Mouse (Mus musculus) forebrain, embryonic 11.5 days (tissue): ENCODE data around the gene Akr7a5. TPM values are rescaled to one million over a fixed set of nuclear protein-coding genes. Genes with fewer than 3 reads are reported as not detected.

Source experiments
- ATAC-seq: fragments of 200-750 bp; cut with Nextera tagmentation; replicated peaks from 2 replicates; pipeline ENCODE4 v1.8.0; 2017; ENCODE audit warnings: moderate TSS enrichment; ENCODE audit not compliant: low FRiP score
- DNase-seq: peaks from one replicate; pipeline ENCODE4 v3.0.0-alpha.2; 2017; ENCODE audit warnings: low spot score
- H3K27ac ChIP-seq: fragments of 300-500 bp; sonication (generic); 2 replicates; pipeline ENCODE4 v1.5.1; 2014; ENCODE audit warnings: low read depth, low read length
- H3K27me3 ChIP-seq: fragments of 300-500 bp; sonication (generic); 2 replicates; pipeline ENCODE4 v1.6.1; 2014; ENCODE audit warnings: mild to moderate bottlenecking, low read length, mixed read lengths; ENCODE audit not compliant: control insufficient read depth, insufficient read depth
- H3K36me3 ChIP-seq: fragments of 300-500 bp; sonication (generic); 2 replicates; pipeline ENCODE4 v1.6.1; 2014; ENCODE audit warnings: mild to moderate bottlenecking, low read length, moderate library complexity, mixed read lengths; ENCODE audit not compliant: control insufficient read depth, insufficient read depth
- H3K4me1 ChIP-seq: fragments of 300-500 bp; sonication (generic); replicated peaks from 2 replicates; pipeline ENCODE4 v1.6.1; 2014; ENCODE audit warnings: low read length, mixed read lengths; ENCODE audit not compliant: control insufficient read depth, insufficient read depth
- H3K4me2 ChIP-seq: fragments of 300-500 bp; sonication (generic); 2 replicates; pipeline ENCODE4 v1.6.1; 2014; ENCODE audit warnings: low read depth, mild to moderate bottlenecking, low read length, moderate library complexity, mixed read lengths; ENCODE audit not compliant: severe bottlenecking
- H3K4me3 ChIP-seq: fragments of 300-500 bp; sonication (generic); 2 replicates; pipeline ENCODE4 v1.5.1; 2014; ENCODE audit warnings: low read depth, low read length
- H3K9ac ChIP-seq: fragments of 300-500 bp; sonication (generic); 2 replicates; pipeline ENCODE4 v1.6.1; 2014; ENCODE audit warnings: low read length
- H3K9me3 ChIP-seq: fragments of 300-500 bp; sonication (generic); 2 replicates; pipeline ENCODE4 v1.6.1; 2016; ENCODE audit warnings: low read length, mixed read lengths; ENCODE audit not compliant: control insufficient read depth
- WGBS: fragments of 180-500 bp; shearing (Covaris S2); extraction: QIAGEN DNeasy Blood & Tissue Kit; methylation state at CpG from one replicate; pipeline ENCODE4 v1.1.7; 2014; 5-methylcytosine and 5-hydroxymethylcytosine counted together
- polyA plus RNA-seq: library from polyadenylated mRNA; unstranded; fragments of >200 nt; fragmentation: Nextera tagmentation; extraction: Ambion mirVana; gene quantifications from 2 replicates; pipeline ENCODE4 v1.2.1, GENCODE M21; 2014

The Akr7a5 gene
- polyA plus RNA-seq, 1 experiment from 2014 or later: 97.4 TPM

- Histone ChIP-seq H3K4me1 (no peaks in the 10 kb centered on the region), H3K9ac (no peak overlapping the region), H3K4me2 (peak overlapping the region; percentile 44; the same call in 1 of the 2 replicates), H3K9me3 (no peaks in the 10 kb centered on the region), H3K27me3 (no peaks in the 10 kb centered on the region), H3K4me3 (peak overlapping the region; percentile 3; the same call in 1 of the 2 replicates), H3K27ac (no peak overlapping the region), H3K36me3 (no peaks in the 10 kb centered on the region)
- DNase-seq: peak; percentile 83
- 11% methylated on average over 10 of the region's 10 CpGs for WGBS
- ATAC-seq: no peak; the same call in 1 of the 2 replicates
These were observed 20.1 kb downstream of the Akr7a5 start for GRCm38 (mm10) chr4:139330605-139331004.

GRCm38 (mm10) chr4:139334631-139335295, 24.2 kb downstream of the Akr7a5 start:
- Histone ChIP-seq H3K4me1 (no peaks in the 10 kb centered on the region), H3K4me2 (no peak overlapping the region), H3K4me3 (no peak overlapping the region), H3K36me3 (no peaks in the 10 kb centered on the region), H3K9me3 (no peaks in the 10 kb centered on the region), H3K27ac (no peak overlapping the region), H3K9ac (no peak overlapping the region), H3K27me3 (no peaks in the 10 kb centered on the region; the same call in 1 of the 2 replicates)
- WGBS: 87% methylated on average over 6 of the region's 9 CpGs
- ATAC-seq (no peak), DNase-seq (no peak)

- DNase-seq (no peak), ATAC-seq (no peak)
- 70% methylated on average over 7 of the region's 7 CpGs for WGBS
- Histone ChIP-seq H3K9me3 (no peaks in the 10 kb centered on the region), H3K27ac (no peak overlapping the region), H3K9ac (no peak overlapping the region), H3K4me2 (no peak overlapping the region), H3K27me3 (no peaks in the 10 kb centered on the region; the same call in 1 of the 2 replicates), H3K4me1 (no peaks in the 10 kb centered on the region), H3K4me3 (no peak overlapping the region), H3K36me3 (no peaks in the 10 kb centered on the region)
These were observed 25.0 kb downstream of the Akr7a5 start for GRCm38 (mm10) chr4:139335507-139335906.

GRCm38 (mm10) chr4:139336822-139337483, 26.4 kb downstream of the Akr7a5 start:
- Histone ChIP-seq H3K4me3 (no peak overlapping the region; the same call in 1 of the 2 replicates), H3K4me2 (peak overlapping the region; percentile 13; the same call in 1 of the 2 replicates), H3K4me1 (no peaks in the 10 kb centered on the region), H3K36me3 (no peaks in the 10 kb centered on the region), H3K9me3 (no peaks in the 10 kb centered on the region), H3K27me3 (no peaks in the 10 kb centered on the region; the same call in 1 of the 2 replicates), H3K9ac (no peak overlapping the region), H3K27ac (no peak overlapping the region)
- DNase-seq (peak; percentile 87), ATAC-seq (no peak)
- WGBS: 26% methylated on average over 24 of the region's 24 CpGs

GRCm38 (mm10) chr4:139338145-139338544, 27.6 kb downstream of the Akr7a5 start:
- H3K4me3 ChIP-seq: no peak overlapping the region
- 58% methylated on average over 33 of the region's 33 CpGs for WGBS
- H3K9ac ChIP-seq: no peak overlapping the region
- H3K4me1 ChIP-seq: no peaks in the 10 kb centered on the region
- ATAC-seq: no peak
- H3K36me3 ChIP-seq: no peaks in the 10 kb centered on the region
- H3K27ac ChIP-seq: no peak overlapping the region
- H3K4me2 ChIP-seq: no peak overlapping the region
- H3K9me3 ChIP-seq: no peaks in the 10 kb centered on the region
- no peaks in the 10 kb centered on the region; the same call in 1 of the 2 replicates for H3K27me3 ChIP-seq
- no peak for DNase-seq

GRCm38 (mm10) chr4:139340835-139341234, 30.3 kb downstream of the Akr7a5 start:
- H3K9me3 ChIP-seq: no peaks in the 10 kb centered on the region
- no peaks in the 10 kb centered on the region; the same call in 1 of the 2 replicates for H3K27me3 ChIP-seq
- no peak overlapping the region for H3K9ac ChIP-seq
- H3K4me3 ChIP-seq: no peak overlapping the region
- DNase-seq (no peak), ATAC-seq (no peak)
- no peaks in the 10 kb centered on the region; the same call in 1 of the 2 replicates for H3K36me3 ChIP-seq
- no peaks in the 10 kb centered on the region for H3K4me1 ChIP-seq
- H3K4me2 ChIP-seq: no peak overlapping the region
- 87% methylated on average over 4 of the region's 4 CpGs for WGBS
- H3K27ac ChIP-seq: no peak overlapping the region

- H3K9ac ChIP-seq: no peak overlapping the region
- no peaks in the 10 kb centered on the region; the same call in 1 of the 2 replicates for H3K27me3 ChIP-seq
- no peak overlapping the region for H3K4me3 ChIP-seq
- ATAC-seq (no peak), DNase-seq (no peak)
- WGBS: 77% methylated on average over 7 of the region's 7 CpGs
- H3K36me3 ChIP-seq: no peaks in the 10 kb centered on the region; the same call in 1 of the 2 replicates
- H3K4me2 ChIP-seq: no peak overlapping the region
- H3K9me3 ChIP-seq: no peaks in the 10 kb centered on the region
- no peak overlapping the region for H3K27ac ChIP-seq
- H3K4me1 ChIP-seq: no peaks in the 10 kb centered on the region
These were observed 31.2 kb downstream of the Akr7a5 start for GRCm38 (mm10) chr4:139341556-139342233.

GRCm38 (mm10) chr4:139343718-139344117, 33.2 kb downstream of the Akr7a5 start:
- 85% methylated on average over 5 of the region's 5 CpGs for WGBS
- Histone ChIP-seq H3K9me3 (no peaks in the 10 kb centered on the region), H3K27ac (no peak overlapping the region), H3K4me3 (no peak overlapping the region), H3K36me3 (no peaks in the 10 kb centered on the region; the same call in none of the 2 replicates), H3K9ac (no peak overlapping the region), H3K4me2 (no peak overlapping the region), H3K27me3 (no peaks in the 10 kb centered on the region), H3K4me1 (no peaks in the 10 kb centered on the region)
- no peak for ATAC-seq
- DNase-seq: no peak
